ENCODE assay signal across 8 mouse cellular contexts in the genomic region with DNA sequence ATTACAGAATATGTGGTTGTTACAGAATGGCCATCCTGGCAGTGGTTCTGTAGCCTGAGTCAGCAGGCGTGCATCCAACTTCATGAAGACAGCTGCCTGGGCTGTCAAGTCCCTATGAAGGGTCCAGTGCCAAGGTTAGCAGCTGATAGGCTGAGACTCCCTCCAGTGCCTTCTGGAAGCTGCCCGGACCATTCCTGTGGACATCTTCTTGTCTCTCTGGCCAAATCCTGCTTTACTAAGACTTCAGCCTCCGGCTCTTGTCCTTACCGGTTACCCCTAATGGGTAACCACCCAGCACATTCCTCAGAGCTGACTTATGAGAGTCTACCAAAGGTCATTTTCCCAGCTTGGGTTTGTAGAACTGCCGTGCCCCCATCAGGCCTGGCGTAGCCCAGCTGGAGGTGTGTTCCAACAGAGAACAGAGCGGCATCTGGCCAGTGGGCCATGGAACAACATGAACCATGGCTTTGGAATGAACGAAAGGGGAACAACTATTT.
DNase-seq lines count a peak whose midpoint lies in the region; ATAC-seq and TF ChIP-seq lines count a peak whose summit lies in the region.

No protein-coding gene starts in this region.

- no peak for ATAC-seq in limb, embryonic 14.5 days (ENCODE audit: low FRiP score, low read depth)
- ATAC-seq in forebrain, embryonic 11.5 days (replicated peaks; ENCODE audit: low FRiP score), result no peak

- TF ChIP-seq POLR2A in limb, embryonic 14.5 days (IDR thresholded peaks at IDR 0.05; ENCODE audit: borderline replicate concordance, extremely low read depth, insufficient read depth, insufficient read length), result no peak

- WGBS in limb, embryonic 14.5 days, result 88% methylated on average over 8 of the region's 8 CpGs
- 88% methylated on average over 8 of the region's 8 CpGs for WGBS in limb, embryonic 10.5 days
- 85% methylated on average over 8 of the region's 8 CpGs for WGBS in forebrain, embryonic 11.5 days

- no peaks in the 10 kb centered on the region for H3K27me3 ChIP-seq in limb, embryonic 14.5 days (ENCODE audit: control insufficient read depth, insufficient read depth, low read length)
- H3K27me3 ChIP-seq in limb, embryonic 10.5 days (ENCODE audit: low read depth, poor library complexity, severe bottlenecking), result no peaks in the 10 kb centered on the region
- H3K27me3 ChIP-seq in forebrain, embryonic 11.5 days (ENCODE audit: control insufficient read depth, insufficient read depth, low read length), result no peaks in the 10 kb centered on the region

- DNase-seq in limb, embryonic 14.5 days (ENCODE audit: low spot score), result peak; percentile 26
- DNase-seq in limb, embryonic 10.5 days (ENCODE audit: low spot score), result no peak
- peak; percentile 83 for DNase-seq in adrenal gland, postnatal 36 days
- peak; percentile 88 for DNase-seq in gastrocnemius, postnatal 14 days
- peak; percentile 79 to 89 for DNase-seq in kidney, postnatal 36 days
- DNase-seq in lung, postnatal 36 days, result peak; percentile 76
- no peak for DNase-seq in liver
- DNase-seq in forebrain, embryonic 11.5 days (ENCODE audit: low spot score), result no peak

- H3K4me3 ChIP-seq in limb, embryonic 14.5 days (replicated peaks; ENCODE audit: low read length), result no peak overlapping the region
- H3K4me3 ChIP-seq in limb, embryonic 10.5 days, result no peak overlapping the region
- H3K4me3 ChIP-seq in forebrain, embryonic 11.5 days (ENCODE audit: low read depth, low read length), result no peak overlapping the region

- H3K4me2 ChIP-seq in limb, embryonic 14.5 days (replicated peaks; ENCODE audit: low read depth, low read length, severe bottlenecking), result no peak overlapping the region
- H3K4me2 ChIP-seq in forebrain, embryonic 11.5 days (ENCODE audit: low read depth, low read length, severe bottlenecking), result no peak overlapping the region

- H3K27ac ChIP-seq in limb, embryonic 14.5 days (replicated peaks; ENCODE audit: low read depth, low read length), result no peak overlapping the region
- H3K27ac ChIP-seq in limb, embryonic 10.5 days, result no peak overlapping the region
- no peak overlapping the region for H3K27ac ChIP-seq in forebrain, embryonic 11.5 days (ENCODE audit: low read depth, low read length)

- H3K9ac ChIP-seq in limb, embryonic 14.5 days (ENCODE audit: low read depth, low read length, severe bottlenecking), result no peak overlapping the region
- no peak overlapping the region for H3K9ac ChIP-seq in forebrain, embryonic 11.5 days (ENCODE audit: low read length)

- H3K36me3 ChIP-seq in limb, embryonic 14.5 days (ENCODE audit: control insufficient read depth, insufficient read depth, low read length), result no peaks in the 10 kb centered on the region; the same call in 1 of the 2 replicates
- H3K36me3 ChIP-seq in limb, embryonic 10.5 days, result no peaks in the 10 kb centered on the region
- no peaks in the 10 kb centered on the region for H3K36me3 ChIP-seq in forebrain, embryonic 11.5 days (ENCODE audit: control insufficient read depth, insufficient read depth, low read length)

- H3K4me1 ChIP-seq in limb, embryonic 14.5 days (ENCODE audit: control insufficient read depth, insufficient read depth, low read length), result 0 out of 2 replicates have a peak, but pooled peaks cover 6% of the 10 kb centered on the region
- H3K4me1 ChIP-seq in limb, embryonic 10.5 days, result 0 out of 2 replicates have a peak, but pooled peaks cover 6% of the 10 kb centered on the region
- H3K4me1 ChIP-seq in forebrain, embryonic 11.5 days (replicated peaks; ENCODE audit: control insufficient read depth, insufficient read depth, low read length), result no peaks in the 10 kb centered on the region

- intact Hi-C loops in gastrocnemius, postnatal 14 days (cut with DNase I; ENCODE audit: low total_unique reads), result no loop called here

- H3K9me3 ChIP-seq in limb, embryonic 14.5 days (ENCODE audit: control insufficient read depth, low read length), result no peaks in the 10 kb centered on the region
- H3K9me3 ChIP-seq in limb, embryonic 10.5 days (replicated peaks), result no peaks in the 10 kb centered on the region
- H3K9me3 ChIP-seq in forebrain, embryonic 11.5 days (ENCODE audit: control insufficient read depth, low read length), result no peaks in the 10 kb centered on the region

Comparison
In these comparisons a context has a peak if more than half of its experiments do, and no peak if none do; other contexts are left out.
1. DNase-seq: peak in limb, embryonic 14.5 days (single experiment), adrenal gland, postnatal 36 days (2 of 2), gastrocnemius, postnatal 14 days (single experiment), kidney, postnatal 36 days (2 of 2) and lung, postnatal 36 days (single experiment); none in limb, embryonic 10.5 days (single experiment), liver (single experiment) and forebrain, embryonic 11.5 days (single experiment).